Mouse (Mus musculus): ENCODE measurements at regions not wholly inside any gene's neighbourhood (a gene's known extent, or its start where the extent isn't known, plus 50 kb on each side); places are given as distances from the start of the nearest gene placed in this dataset.

DNA sequence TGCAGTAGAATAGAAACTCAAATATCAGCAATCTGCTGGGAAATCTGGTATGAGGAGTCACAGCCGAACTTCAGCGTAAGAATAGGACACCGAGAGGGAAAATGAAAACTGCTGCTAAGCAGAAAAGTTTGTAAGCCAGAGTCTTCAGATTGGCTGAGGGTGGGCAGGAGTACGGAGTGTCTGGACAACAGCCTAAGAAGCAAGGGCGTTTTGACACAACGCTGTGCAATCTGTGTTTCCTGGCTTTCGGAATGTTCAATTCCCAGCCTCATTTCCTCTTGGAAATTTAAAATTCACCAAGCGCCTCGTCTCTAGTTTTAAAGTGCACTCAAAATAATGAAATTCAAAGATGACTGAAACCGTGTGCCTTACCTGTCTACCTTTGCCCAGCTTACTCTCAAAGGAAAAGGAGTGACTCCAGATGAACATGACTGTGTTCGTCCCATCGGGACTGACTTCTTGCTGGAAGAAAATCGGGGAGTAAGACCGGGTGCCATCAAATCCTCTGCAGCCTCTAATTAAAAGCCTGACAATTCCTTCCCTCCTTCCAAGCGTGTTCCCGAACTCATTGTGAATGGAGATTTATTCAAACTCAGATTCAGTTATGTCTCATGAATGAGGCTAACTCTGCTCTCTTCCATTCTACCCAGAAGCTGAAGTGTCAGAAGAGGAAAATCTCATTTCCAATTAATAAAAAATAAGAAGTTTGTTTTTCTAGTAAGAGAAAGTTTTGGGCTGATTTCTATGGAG lies 203.2 kb downstream of the Chrm2 start:
- DNase-seq (peak; percentile 32), ATAC-seq (ENCODE audit: low FRiP score, low TSS enrichment) (no peak)
- no peaks in the 10 kb centered on the region for H3K9me3 ChIP-seq (ENCODE audit: control insufficient read depth, low read length)
- no peaks in the 10 kb centered on the region for H3K27me3 ChIP-seq (ENCODE audit: control insufficient read depth, insufficient read depth, low read length)
- WGBS, result 62% methylated on average over 16 of the region's 16 CpGs
- no peak overlapping the region for H3K4me2 ChIP-seq (ENCODE audit: low read length)
- no peak overlapping the region for H3K27ac ChIP-seq (replicated peaks; ENCODE audit: low read depth, low read length)
- H3K9ac ChIP-seq (replicated peaks; ENCODE audit: low read length), result no peak overlapping the region
- H3K4me3 ChIP-seq (replicated peaks; ENCODE audit: low read depth, low read length), result no peak overlapping the region
- 0 out of 2 replicates have a peak, but pooled peaks cover 4% of the 10 kb centered on the region for H3K4me1 ChIP-seq (ENCODE audit: control insufficient read depth, insufficient read depth, low read length)
- H3K36me3 ChIP-seq (ENCODE audit: control insufficient read depth, insufficient read depth, low read length), result no peaks in the 10 kb centered on the region

GRCm38 (mm10) chr6:36581043-36581442 lies 193.2 kb downstream of the Chrm2 start:
- Histone ChIP-seq H3K27ac (replicated peaks; ENCODE audit: low read depth, low read length) (no peak overlapping the region), H3K4me1 (ENCODE audit: control insufficient read depth, insufficient read depth, low read length) (no peaks in the 10 kb centered on the region), H3K4me3 (replicated peaks; ENCODE audit: low read depth, low read length) (no peak overlapping the region), H3K27me3 (ENCODE audit: control insufficient read depth, insufficient read depth, low read length) (no peaks in the 10 kb centered on the region), H3K36me3 (ENCODE audit: control insufficient read depth, insufficient read depth, low read length) (no peaks in the 10 kb centered on the region), H3K9ac (replicated peaks; ENCODE audit: low read length) (no peak overlapping the region), H3K9me3 (ENCODE audit: control insufficient read depth, low read length) (no peaks in the 10 kb centered on the region), H3K4me2 (ENCODE audit: low read length) (no peak overlapping the region)
- WGBS, result 97% methylated on average over 3 of the region's 3 CpGs
- ATAC-seq (ENCODE audit: low FRiP score, low TSS enrichment), result no peak
- no peak for DNase-seq
